Mouse (Mus musculus): Measurements from ENCODE around the gene Dusp9.

DNA sequence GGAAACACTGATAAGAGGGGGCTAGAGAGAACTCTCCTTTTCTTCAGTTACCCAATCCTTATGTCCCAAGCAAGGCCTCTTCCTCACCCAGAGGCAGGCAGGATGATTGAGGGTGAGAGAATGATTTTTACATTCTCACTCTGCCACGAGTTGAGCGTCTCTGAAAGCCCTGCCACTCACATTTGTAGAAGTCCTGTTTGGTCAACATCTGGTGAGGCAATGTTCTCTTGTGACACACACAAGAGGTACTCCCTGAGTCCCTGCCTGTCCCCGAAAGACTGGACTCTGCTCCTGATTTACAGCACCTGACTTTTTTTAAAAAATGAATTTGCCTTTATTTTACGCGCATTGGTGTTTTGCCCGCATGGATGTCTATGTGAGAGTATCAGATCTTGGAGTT, 14.2 kb downstream of the Dusp9 start:
- TF ChIP-seq CTCF (IDR thresholded peaks at IDR 0.05; ENCODE audit: extremely low read depth, insufficient read depth, low read length) (no peak), POLR2A (IDR thresholded peaks at IDR 0.05; ENCODE audit: extremely low read depth, insufficient read depth, low read length) (no peak)

Measured in cortical plate, adult 2 months (tissue).